Mouse (Mus musculus): Measurements from ENCODE around the gene Filip1.

Gene Filip1

DNA sequence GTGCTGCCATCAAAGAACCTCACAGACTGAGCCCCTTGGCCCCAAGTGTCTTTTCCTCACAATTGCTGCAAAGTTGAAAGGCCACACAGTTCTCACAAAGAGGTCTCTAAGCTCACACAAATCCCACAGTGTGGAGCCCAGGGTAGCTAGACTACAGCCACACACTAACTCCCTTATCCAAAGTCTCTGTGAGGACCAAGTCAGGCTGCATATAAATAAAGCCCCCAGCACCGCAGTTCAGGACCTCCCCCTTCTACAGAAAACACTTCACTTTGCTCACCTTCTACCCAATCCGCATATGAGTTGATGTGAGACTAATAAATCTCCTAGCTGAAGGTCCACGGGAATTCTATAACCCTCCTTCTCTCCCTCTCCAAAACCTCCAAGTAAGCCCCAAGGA lies 228.2 kb downstream of the Filip1 start:
- DNase-seq (ENCODE audit: low read depth, low spot score) = no peak

DNA sequence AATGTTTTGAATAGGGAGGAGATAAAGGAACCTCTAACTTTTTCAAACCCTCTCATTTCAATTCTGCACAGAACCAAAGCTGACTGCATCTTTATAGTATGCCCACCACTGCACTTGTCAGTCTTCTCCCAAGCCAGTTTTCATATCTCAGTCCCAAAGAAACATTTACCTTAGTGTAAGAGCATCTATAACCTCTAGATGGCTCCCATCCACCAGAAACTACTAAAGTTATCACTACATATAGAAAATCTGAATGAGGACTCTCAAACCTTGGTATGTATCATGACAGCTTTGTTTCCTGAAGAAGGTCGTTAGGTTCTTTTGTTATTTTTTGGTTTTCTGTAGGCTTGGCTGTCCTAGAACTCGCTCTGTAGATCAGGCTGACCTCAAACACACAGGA lies 233.3 kb downstream of the Filip1 start:
- no peak for DNase-seq (ENCODE audit: low read depth, low spot score)

DNA sequence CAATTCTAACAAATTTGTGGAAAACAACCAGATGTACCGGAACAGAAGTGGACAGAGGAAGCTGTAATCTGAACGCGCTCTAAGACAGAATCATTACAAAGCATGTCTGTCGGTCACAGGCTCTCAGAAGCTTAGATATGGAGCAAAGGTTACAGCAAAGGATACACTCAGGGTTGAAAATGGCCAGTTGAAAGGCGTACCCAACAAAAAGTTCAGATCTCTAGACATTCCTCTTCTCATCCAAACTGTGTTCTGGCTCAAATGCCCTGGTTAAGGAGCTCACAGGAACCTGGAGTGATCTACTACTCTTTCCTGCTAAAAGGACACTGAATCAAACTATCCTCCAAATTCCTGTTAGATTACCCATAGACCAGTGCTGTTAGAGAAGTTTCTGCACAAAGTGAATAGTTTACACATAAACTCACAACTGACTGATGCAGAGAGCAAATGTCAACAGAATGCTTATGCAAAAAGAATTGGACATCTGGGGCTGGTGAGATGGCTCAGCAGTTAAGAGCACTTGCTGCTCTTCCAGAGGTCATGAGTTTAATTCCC lies 245.6 kb downstream of the Filip1 start:
- DNase-seq (ENCODE audit: low read depth, low spot score) = no peak

DNA sequence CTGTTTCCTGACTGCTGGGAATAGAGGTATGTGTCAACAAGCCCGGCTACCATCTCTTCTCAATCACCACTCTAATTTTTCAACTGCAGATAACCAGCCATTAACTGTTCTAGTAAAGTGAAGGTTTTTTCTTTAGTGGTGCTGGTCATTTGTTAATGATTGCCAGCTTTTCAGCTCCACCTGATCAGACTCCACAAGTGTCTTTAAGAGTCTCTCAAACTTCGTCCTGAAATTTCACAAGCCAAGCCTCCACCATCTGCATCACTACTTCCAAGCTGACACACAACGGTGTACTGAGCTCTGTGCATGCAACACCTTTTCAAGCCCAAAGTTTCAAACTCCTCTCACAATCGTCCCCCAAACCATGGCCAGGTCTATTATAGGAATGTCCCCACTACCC lies 247.3 kb downstream of the Filip1 start:
- DNase-seq (ENCODE audit: low read depth, low spot score) = no peak

Data from mesoderm, embryonic 11.5 days (tissue).